Mouse (Mus musculus): Measurements from ENCODE around the gene Tuba4a. TPM values are rescaled to one million over a fixed set of nuclear protein-coding genes. Genes with fewer than 3 reads are reported as not detected.

The Tuba4a gene
- total and polyA plus RNA-seq, 3 experiments, result 180 to 294 (median 192) TPM

DNA sequence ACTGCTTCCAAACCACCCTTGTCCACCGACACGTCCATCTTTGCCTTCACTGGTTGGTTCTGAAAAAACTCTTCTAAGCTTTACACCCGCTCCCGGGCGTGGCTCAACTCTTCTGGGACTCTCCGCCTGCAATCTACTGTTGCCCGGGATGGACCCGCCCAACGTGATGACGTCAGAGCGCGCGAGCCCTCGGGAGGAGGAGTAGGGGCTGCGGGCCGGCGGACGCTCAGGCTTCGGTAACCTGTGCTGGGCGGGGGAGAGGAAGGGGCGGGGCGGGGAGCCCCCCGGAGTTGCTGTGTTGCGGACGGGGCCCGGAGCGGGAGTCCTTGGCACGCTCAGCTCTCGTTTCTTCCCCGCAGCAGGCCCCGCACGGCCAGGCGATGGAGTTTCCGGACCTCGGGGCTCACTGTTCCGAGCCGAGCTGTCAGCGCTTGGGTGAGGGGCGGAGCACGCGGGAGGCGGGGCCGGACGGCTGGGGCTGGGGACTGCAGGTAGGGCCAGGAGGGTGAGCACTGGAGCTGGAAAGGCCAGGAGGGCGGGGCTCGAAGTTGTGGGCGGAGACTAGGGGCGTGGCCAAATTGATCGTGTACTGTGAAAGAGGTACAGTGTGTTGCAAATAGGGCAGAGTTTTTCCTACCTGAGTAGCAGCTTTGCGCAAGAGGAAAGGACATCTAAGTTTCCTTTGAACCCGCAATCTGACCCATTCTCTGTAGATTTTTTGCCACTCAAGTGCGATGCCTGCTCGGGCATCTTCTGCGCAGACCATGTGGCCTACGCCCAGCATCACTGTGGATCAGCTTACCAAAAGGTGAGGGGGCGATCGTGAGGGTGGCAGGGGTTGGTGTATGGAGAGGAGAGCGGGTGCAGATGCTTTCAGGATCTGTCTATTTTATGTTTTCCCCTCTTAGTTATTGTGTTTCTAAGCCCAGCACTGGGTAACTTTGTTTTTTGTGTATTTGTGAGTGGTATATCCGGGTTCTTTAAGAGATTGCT lies 50.9 kb downstream of the Tuba4a start, which contains the start of gene Zfand2b (continued):
- TF ChIP-seq MXI1 (IDR thresholded peaks at IDR 0.05; ENCODE audit: low read depth, low read length) (peak; percentile 60; the same call in 1 of the 2 replicates), CTCF (conservative IDR thresholded peaks at IDR 0.05 in 1 of 2, IDR thresholded peaks at IDR 0.05 in 1 of 2; ENCODE audit: low read depth in 2 of 2, low read length in 2 of 2) (peak in 1 of 2 experiments; percentile 4; a peak in 1 of 4 replicates)

- Histone ChIP-seq H3K4me1 (ENCODE audit: control insufficient read depth in 1 of 2, insufficient read depth in 2 of 2) (peaks cover 6 to 25% of the 10 kb centered on the region in 2 experiments), H3K36me3 (replicated peaks in 1 of 2; ENCODE audit: control insufficient read depth in 1 of 2, insufficient read depth in 1 of 2, low read length in 1 of 2) (peaks cover 32 to 36% of the 10 kb centered on the region in 2 experiments), H3K9ac (ENCODE audit: insufficient read depth, low read depth) (peak overlapping the region; percentile 71), H3K27me3 (replicated peaks) (no peaks in the 10 kb centered on the region), H3K79me2 (replicated peaks; ENCODE audit: control insufficient read depth, extremely low read depth, insufficient read depth, poor library complexity, severe bottlenecking) (no peaks in the 10 kb centered on the region), H3K4me3 (replicated peaks in 1 of 3; ENCODE audit: low read depth in 2 of 3, low read length in 2 of 3, poor library complexity in 1 of 3) (peak overlapping the region; percentile 41 to 67 (median 51)), H3K4me2 (ENCODE audit: insufficient read depth, low read depth, poor library complexity, severe bottlenecking) (peak overlapping the region; percentile 76), H3K27ac (ENCODE audit: insufficient read depth, low read depth) (peak overlapping the region; percentile 38; the same call in 1 of the 2 replicates), H3K9me3 (replicated peaks; ENCODE audit: low read length) (no peaks in the 10 kb centered on the region)
- in situ Hi-C loops (cut with MboI; ENCODE audit: low pct_ligation_motif_present, low pct_unique_long_range_greater_than_20kb, low sequenced_read_pairs) (no loop called here), dilution Hi-C loops (cut with MboI; ENCODE audit: extremely low pct_ligation_motif_present, extremely low pct_unique_long_range_greater_than_20kb, low sequenced_read_pairs) (no loop called here)
- TF ChIP-seq MAZ (IDR thresholded peaks at IDR 0.05; ENCODE audit: low read depth, low read length) (no peak), ZMIZ1 (IDR thresholded peaks at IDR 0.05; ENCODE audit: low read depth, low read length) (no peak), BHLHE40 (IDR thresholded peaks at IDR 0.05; ENCODE audit: low read depth, low read length) (no peak), JUN (IDR thresholded peaks at IDR 0.05; ENCODE audit: insufficient read depth, low read depth, low read length) (no peak), RAD21 (IDR thresholded peaks at IDR 0.05; ENCODE audit: low read depth, low read length) (no peak), IRF4 (IDR thresholded peaks at IDR 0.05; ENCODE audit: low read depth, low read length) (no peak), SMC3 (IDR thresholded peaks at IDR 0.05; ENCODE audit: low read depth, low read length) (no peak), ETS1 (conservative IDR thresholded peaks at IDR 0.05; ENCODE audit: low read depth, low read length) (no peak), GABPA (IDR thresholded peaks at IDR 0.05; ENCODE audit: insufficient replicate concordance, low read depth, low read length) (no peak)
- no peak for DNase-seq (ENCODE audit: extremely low read depth)
These were observed 51.6 kb downstream of the Tuba4a start for GRCm38 (mm10) chr1:75168093-75168471.

Other genes starting within 250 kb of the Tuba4a start
- 2.8 and 3.4 TPM in 2 replicates for gene Nhej1, start 94.7 kb downstream of the Tuba4a start, total RNA-seq (2012; rRNA removed)
- gene Nhej1, start 94.7 kb downstream of the Tuba4a start, total RNA-seq (2014; rRNA removed), result 3.7 and 4.4 TPM in 2 replicates
- 4.0 and 4.2 TPM in 2 replicates for gene Nhej1, start 94.7 kb downstream of the Tuba4a start, polyA plus RNA-seq (2012; ENCODE audit: insufficient read length, low read depth)
- not detected in 2 replicates for gene Slc23a3, start 86.0 kb downstream of the Tuba4a start, total RNA-seq (2012; rRNA removed)
- gene Slc23a3, start 86.0 kb downstream of the Tuba4a start, total RNA-seq (2014; rRNA removed), result not detected in 2 replicates
- gene Slc23a3, start 86.0 kb downstream of the Tuba4a start, polyA plus RNA-seq (2012; ENCODE audit: insufficient read length, low read depth), result not detected in 2 replicates
- gene Cnppd1, start 77.2 kb downstream of the Tuba4a start, total RNA-seq (2012; rRNA removed), result 32.2 and 47.2 TPM in 2 replicates
- 10.9 and 12.3 TPM in 2 replicates for gene Cnppd1, start 77.2 kb downstream of the Tuba4a start, total RNA-seq (2014; rRNA removed)
- 14.2 and 16.2 TPM in 2 replicates for gene Cnppd1, start 77.2 kb downstream of the Tuba4a start, polyA plus RNA-seq (2012; ENCODE audit: insufficient read length, low read depth)
- gene Retreg2, start 77.1 kb downstream of the Tuba4a start, total RNA-seq (2012; rRNA removed), result 26.5 and 27.9 TPM in 2 replicates
- 12.8 and 14.6 TPM in 2 replicates for gene Retreg2, start 77.1 kb downstream of the Tuba4a start, total RNA-seq (2014; rRNA removed)
- gene Retreg2, start 77.1 kb downstream of the Tuba4a start, polyA plus RNA-seq (2012; ENCODE audit: insufficient read length, low read depth), result 24.1 and 27.9 TPM in 2 replicates
- gene Zfand2b, start 51.2 kb downstream of the Tuba4a start, total RNA-seq (2012; rRNA removed), result 30.5 and 40.7 TPM in 2 replicates
- 14.1 and 15.7 TPM in 2 replicates for gene Zfand2b, start 51.2 kb downstream of the Tuba4a start, total RNA-seq (2014; rRNA removed)
- 19.5 and 20.9 TPM in 2 replicates for gene Zfand2b, start 51.2 kb downstream of the Tuba4a start, polyA plus RNA-seq (2012; ENCODE audit: insufficient read length, low read depth)
- 26.0 and 29.0 TPM in 2 replicates for gene Abcb6, start 39.5 kb downstream of the Tuba4a start, total RNA-seq (2012; rRNA removed)
- gene Abcb6, start 39.5 kb downstream of the Tuba4a start, total RNA-seq (2014; rRNA removed), result 15.5 and 20.1 TPM in 2 replicates
- gene Abcb6, start 39.5 kb downstream of the Tuba4a start, polyA plus RNA-seq (2012; ENCODE audit: insufficient read length, low read depth), result 19.2 and 22.3 TPM in 2 replicates
- gene Ankzf1, start 27.7 kb downstream of the Tuba4a start, total RNA-seq (2012; rRNA removed), result 13.2 and 19.6 TPM in 2 replicates
- gene Ankzf1, start 27.7 kb downstream of the Tuba4a start, total RNA-seq (2014; rRNA removed), result 20.4 and 21.1 TPM in 2 replicates
- 13.3 TPM in 2 replicates for gene Ankzf1, start 27.7 kb downstream of the Tuba4a start, polyA plus RNA-seq (2012; ENCODE audit: insufficient read length, low read depth)
- 9.2 and 15.6 TPM in 2 replicates for gene Atg9a, start 27.7 kb downstream of the Tuba4a start, total RNA-seq (2012; rRNA removed)
- 4.4 and 6.1 TPM in 2 replicates for gene Atg9a, start 27.7 kb downstream of the Tuba4a start, total RNA-seq (2014; rRNA removed)
- 10.1 and 12.9 TPM in 2 replicates for gene Atg9a, start 27.7 kb downstream of the Tuba4a start, polyA plus RNA-seq (2012; ENCODE audit: insufficient read length, low read depth)
- gene Glb1l, start 9.1 kb downstream of the Tuba4a start, total RNA-seq (2012; rRNA removed), result 3.6 and 4.6 TPM in 2 replicates
- gene Glb1l, start 9.1 kb downstream of the Tuba4a start, total RNA-seq (2014; rRNA removed), result 2.4 and 5.0 TPM in 2 replicates
- 10.0 and 10.8 TPM in 2 replicates for gene Glb1l, start 9.1 kb downstream of the Tuba4a start, polyA plus RNA-seq (2012; ENCODE audit: insufficient read length, low read depth)
- gene Stk16, start 9.0 kb downstream of the Tuba4a start, total RNA-seq (2012; rRNA removed), result 48.6 and 64.1 TPM in 2 replicates
- 58.2 and 60.6 TPM in 2 replicates for gene Stk16, start 9.0 kb downstream of the Tuba4a start, total RNA-seq (2014; rRNA removed)
- 61.4 and 67.3 TPM in 2 replicates for gene Stk16, start 9.0 kb downstream of the Tuba4a start, polyA plus RNA-seq (2012; ENCODE audit: insufficient read length, low read depth)
- gene A630095N17Rik, start 12.2 kb upstream of the Tuba4a start, total RNA-seq (2012; rRNA removed), result 0.30 TPM in 1 of 2 replicates, not detected in the other
- gene A630095N17Rik, start 12.2 kb upstream of the Tuba4a start, total RNA-seq (2014; rRNA removed), result 0.74 and 1.4 TPM in 2 replicates
- gene A630095N17Rik, start 12.2 kb upstream of the Tuba4a start, polyA plus RNA-seq (2012; ENCODE audit: insufficient read length, low read depth), result 0.74 and 0.78 TPM in 2 replicates
- 13.8 and 14.7 TPM in 2 replicates for gene Dnajb2, start 16.5 kb upstream of the Tuba4a start, total RNA-seq (2012; rRNA removed)
- gene Dnajb2, start 16.5 kb upstream of the Tuba4a start, total RNA-seq (2014; rRNA removed), result 4.6 and 6.8 TPM in 2 replicates
- gene Dnajb2, start 16.5 kb upstream of the Tuba4a start, polyA plus RNA-seq (2012; ENCODE audit: insufficient read length, low read depth), result 15.2 and 15.3 TPM in 2 replicates
- gene Ptprn, start 44.6 kb upstream of the Tuba4a start, total RNA-seq (2012; rRNA removed), result 0.04 TPM in 1 of 2 replicates, not detected in the other
- gene Ptprn, start 44.6 kb upstream of the Tuba4a start, total RNA-seq (2014; rRNA removed), result not detected in 2 replicates
- gene Ptprn, start 44.6 kb upstream of the Tuba4a start, polyA plus RNA-seq (2012; ENCODE audit: insufficient read length, low read depth), result 0.16 TPM in 1 of 2 replicates, not detected in the other
- gene Resp18, start 58.5 kb upstream of the Tuba4a start, total RNA-seq (2012; rRNA removed), result not detected in 2 replicates
- not detected in 2 replicates for gene Resp18, start 58.5 kb upstream of the Tuba4a start, total RNA-seq (2014; rRNA removed)
- not detected in 2 replicates for gene Resp18, start 58.5 kb upstream of the Tuba4a start, polyA plus RNA-seq (2012; ENCODE audit: insufficient read length, low read depth)
- 67.3 and 73.8 TPM in 2 replicates for gene Dnpep, start 98.1 kb upstream of the Tuba4a start, total RNA-seq (2012; rRNA removed)
- 48.4 and 50.4 TPM in 2 replicates for gene Dnpep, start 98.1 kb upstream of the Tuba4a start, total RNA-seq (2014; rRNA removed)
- gene Dnpep, start 98.1 kb upstream of the Tuba4a start, polyA plus RNA-seq (2012; ENCODE audit: insufficient read length, low read depth), result 35.0 and 39.8 TPM in 2 replicates
- gene Des, start 140.5 kb upstream of the Tuba4a start, total RNA-seq (2012; rRNA removed), result 9.1 and 9.3 TPM in 2 replicates
- gene Des, start 140.5 kb upstream of the Tuba4a start, total RNA-seq (2014; rRNA removed), result 10.0 and 11.7 TPM in 2 replicates
- gene Des, start 140.5 kb upstream of the Tuba4a start, polyA plus RNA-seq (2012; ENCODE audit: insufficient read length, low read depth), result 18.9 and 20.9 TPM in 2 replicates
- 14.2 and 18.8 TPM in 2 replicates for gene Speg, start 155.4 kb upstream of the Tuba4a start, total RNA-seq (2012; rRNA removed)
- 13.0 and 13.1 TPM in 2 replicates for gene Speg, start 155.4 kb upstream of the Tuba4a start, total RNA-seq (2014; rRNA removed)
- 30.7 and 31.7 TPM in 2 replicates for gene Speg, start 155.4 kb upstream of the Tuba4a start, polyA plus RNA-seq (2012; ENCODE audit: insufficient read length, low read depth)
- 139 and 153 TPM in 2 replicates for gene Gmppa, start 216.1 kb upstream of the Tuba4a start, total RNA-seq (2012; rRNA removed)
- 101 and 102 TPM in 2 replicates for gene Gmppa, start 216.1 kb upstream of the Tuba4a start, total RNA-seq (2014; rRNA removed)
- 126 and 131 TPM in 2 replicates for gene Gmppa, start 216.1 kb upstream of the Tuba4a start, polyA plus RNA-seq (2012; ENCODE audit: insufficient read length, low read depth)
- not detected in 2 replicates for gene Asic4, start 230.6 kb upstream of the Tuba4a start, total RNA-seq (2012; rRNA removed)
- gene Asic4, start 230.6 kb upstream of the Tuba4a start, total RNA-seq (2014; rRNA removed), result not detected in 2 replicates
- gene Asic4, start 230.6 kb upstream of the Tuba4a start, polyA plus RNA-seq (2012; ENCODE audit: insufficient read length, low read depth), result not detected in 2 replicates